Mouse (Mus musculus) spleen, postnatal 14 days (tissue): ENCODE data around the gene Flcn.

ENCODE experiments used
- DNase-seq, 2 experiments: peaks; one replicate each; pipeline ENCODE4 v3.0.0; 2021 to 2022; ENCODE audit warnings: low spot score in 2 of 2

Gene Flcn

GRCm38 (mm10) chr11:59805256-59805655 lies 4.6 kb downstream of the Flcn start:
- DNase-seq, result no peak

GRCm38 (mm10) chr11:59804409-59805110 lies 5.3 kb downstream of the Flcn start:
- DNase-seq, result no peak

GRCm38 (mm10) chr11:59803516-59803915 lies 6.3 kb downstream of the Flcn start:
- no peak for DNase-seq

- DNase-seq, result no peak
Observed at GRCm38 (mm10) chr11:59801881-59802280, 7.9 kb downstream of the Flcn start.

- DNase-seq, result no peak
Observed at GRCm38 (mm10) chr11:59800412-59800811, 9.4 kb downstream of the Flcn start.

- no peak for DNase-seq
Observed at GRCm38 (mm10) chr11:59793390-59793789, 16.4 kb downstream of the Flcn start.

- DNase-seq, result no peak
Observed at GRCm38 (mm10) chr11:59789311-59789710, 20.5 kb downstream of the Flcn start.

- peak in 1 of 2 experiments; percentile 37 for DNase-seq
Observed at GRCm38 (mm10) chr11:59787199-59787781, 22.5 kb downstream of the Flcn start, which contains the start of gene Pld6. Gene Pld6, minus strand, starts transcription at chr11:59787645.

- DNase-seq, result no peak
Observed at GRCm38 (mm10) chr11:59786444-59787198, 23.2 kb downstream of the Flcn start.

- DNase-seq, result no peak
Observed at GRCm38 (mm10) chr11:59783591-59783990, 26.2 kb downstream of the Flcn start.

GRCm38 (mm10) chr11:59782091-59782590 lies 27.7 kb downstream of the Flcn start:
- DNase-seq, result no peak

GRCm38 (mm10) chr11:59780241-59780640 lies 29.6 kb downstream of the Flcn start:
- no peak for DNase-seq

- DNase-seq, result no peak
Observed at GRCm38 (mm10) chr11:59779406-59779805, 30.4 kb downstream of the Flcn start.

GRCm38 (mm10) chr11:59778874-59779223 lies 31.0 kb downstream of the Flcn start:
- no peak for DNase-seq

- peak; percentile 60 to 74 for DNase-seq
Observed at GRCm38 (mm10) chr11:59778181-59778873, 31.5 kb downstream of the Flcn start.

- no peak for DNase-seq
Observed at GRCm38 (mm10) chr11:59777259-59777658, 32.6 kb downstream of the Flcn start.

- no peak for DNase-seq
Observed at GRCm38 (mm10) chr11:59775435-59776148, 34.2 kb downstream of the Flcn start.

- DNase-seq, result no peak
Observed at GRCm38 (mm10) chr11:59774522-59774921, 35.3 kb downstream of the Flcn start.

- DNase-seq, result no peak
Observed at GRCm38 (mm10) chr11:59772902-59773301, 36.9 kb downstream of the Flcn start.

- no peak for DNase-seq
Observed at GRCm38 (mm10) chr11:59772291-59772690, 37.5 kb downstream of the Flcn start.

- no peak for DNase-seq
Observed at GRCm38 (mm10) chr11:59770753-59771152, 39.1 kb downstream of the Flcn start.
